Mouse (Mus musculus): ENCODE measurements around the gene Tbx15. TPM values are rescaled to one million over a fixed set of nuclear protein-coding genes. Genes with fewer than 3 reads are reported as not detected.

Gene Tbx15
- polyA plus RNA-seq, 1 experiment from 2014 or later: not detected

- TF ChIP-seq CTCF (IDR thresholded peaks at IDR 0.05; ENCODE audit: low read depth): no peak
- H3K27ac ChIP-seq (ENCODE audit: low read depth, low read length): no peak overlapping the region
- H3K4me3 ChIP-seq (ENCODE audit: low read depth, low read length): no peak overlapping the region
- ATAC-seq: no peak
- WGBS: 85% methylated on average over 5 of the region's 5 CpGs
- no peaks in the 10 kb centered on the region for H3K27me3 ChIP-seq (replicated peaks; ENCODE audit: control insufficient read depth, insufficient read depth, low read length)
- H3K9ac ChIP-seq (ENCODE audit: low read depth, low read length): no peak overlapping the region
- H3K9me3 ChIP-seq (ENCODE audit: control insufficient read depth): no peaks in the 10 kb centered on the region
- no peak overlapping the region for H3K4me2 ChIP-seq (replicated peaks; ENCODE audit: low read depth)
- H3K4me1 ChIP-seq (replicated peaks; ENCODE audit: control insufficient read depth, insufficient read depth, low read length): no peaks in the 10 kb centered on the region
- H3K36me3 ChIP-seq (ENCODE audit: control insufficient read depth, insufficient read depth): no peaks in the 10 kb centered on the region
Measured at GRCm38 (mm10) chr3:99329316-99329715, 89.1 kb downstream of the Tbx15 start.

GRCm38 (mm10) chr3:99331086-99331485 is 90.9 kb downstream of the Tbx15 start:
- Histone ChIP-seq H3K9me3 (ENCODE audit: control insufficient read depth) (no peaks in the 10 kb centered on the region), H3K4me3 (ENCODE audit: low read depth, low read length) (no peak overlapping the region), H3K36me3 (ENCODE audit: control insufficient read depth, insufficient read depth) (no peaks in the 10 kb centered on the region), H3K9ac (ENCODE audit: low read depth, low read length) (no peak overlapping the region), H3K27ac (ENCODE audit: low read depth, low read length) (no peak overlapping the region), H3K27me3 (replicated peaks; ENCODE audit: control insufficient read depth, insufficient read depth, low read length) (no peaks in the 10 kb centered on the region), H3K4me2 (replicated peaks; ENCODE audit: low read depth) (no peak overlapping the region), H3K4me1 (replicated peaks; ENCODE audit: control insufficient read depth, insufficient read depth, low read length) (no peaks in the 10 kb centered on the region)
- TF ChIP-seq CTCF (IDR thresholded peaks at IDR 0.05; ENCODE audit: low read depth): no peak
- no peak for ATAC-seq
- 82% methylated on average over 8 of the region's 8 CpGs for WGBS

- no peak for TF ChIP-seq CTCF (IDR thresholded peaks at IDR 0.05; ENCODE audit: low read depth)
- no peak overlapping the region for H3K4me3 ChIP-seq (ENCODE audit: low read depth, low read length)
- H3K36me3 ChIP-seq (ENCODE audit: control insufficient read depth, insufficient read depth): no peaks in the 10 kb centered on the region
- no peak overlapping the region for H3K9ac ChIP-seq (ENCODE audit: low read depth, low read length)
- no peaks in the 10 kb centered on the region for H3K27me3 ChIP-seq (replicated peaks; ENCODE audit: control insufficient read depth, insufficient read depth, low read length)
- 83% methylated on average over 2 of the region's 2 CpGs for WGBS
- no peak for ATAC-seq
- H3K9me3 ChIP-seq (ENCODE audit: control insufficient read depth): no peaks in the 10 kb centered on the region
- H3K4me1 ChIP-seq (replicated peaks; ENCODE audit: control insufficient read depth, insufficient read depth, low read length): no peaks in the 10 kb centered on the region
- H3K4me2 ChIP-seq (replicated peaks; ENCODE audit: low read depth): no peak overlapping the region
- no peak overlapping the region for H3K27ac ChIP-seq (ENCODE audit: low read depth, low read length)
Measured at GRCm38 (mm10) chr3:99336866-99337265, 96.7 kb downstream of the Tbx15 start.

DNA sequence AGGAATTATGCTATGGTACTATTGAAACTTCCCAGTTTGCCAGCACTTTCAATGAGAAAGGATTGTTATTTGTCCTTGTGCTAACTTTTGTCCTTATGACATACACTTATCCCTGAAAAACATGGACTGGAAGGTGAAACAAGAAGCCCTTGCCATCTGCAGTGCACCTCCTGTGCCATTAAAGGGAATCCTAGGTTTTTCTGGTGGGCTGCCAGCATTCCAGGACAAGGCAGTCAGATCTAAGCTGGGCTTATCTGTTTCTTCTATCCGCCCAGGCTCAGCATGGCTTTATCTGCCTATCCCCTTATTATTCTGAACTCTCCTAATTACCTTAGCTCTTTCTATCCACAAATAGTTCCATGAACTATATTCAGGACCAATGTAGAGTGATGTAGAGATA is 98.6 kb downstream of the Tbx15 start:
- Histone ChIP-seq H3K9ac (ENCODE audit: low read depth, low read length) (no peak overlapping the region), H3K4me3 (ENCODE audit: low read depth, low read length) (no peak overlapping the region), H3K27ac (ENCODE audit: low read depth, low read length) (no peak overlapping the region), H3K9me3 (ENCODE audit: control insufficient read depth) (no peaks in the 10 kb centered on the region), H3K36me3 (ENCODE audit: control insufficient read depth, insufficient read depth) (no peaks in the 10 kb centered on the region), H3K4me2 (replicated peaks; ENCODE audit: low read depth) (no peak overlapping the region), H3K4me1 (replicated peaks; ENCODE audit: control insufficient read depth, insufficient read depth, low read length) (no peaks in the 10 kb centered on the region), H3K27me3 (replicated peaks; ENCODE audit: control insufficient read depth, insufficient read depth, low read length) (no peaks in the 10 kb centered on the region)
- TF ChIP-seq CTCF (IDR thresholded peaks at IDR 0.05; ENCODE audit: low read depth): no peak
- ATAC-seq: no peak
- 50% methylated on average over 1 of the region's 1 CpGs for WGBS

GRCm38 (mm10) chr3:99340021-99340420 is 99.8 kb downstream of the Tbx15 start:
- H3K4me1 ChIP-seq (replicated peaks; ENCODE audit: control insufficient read depth, insufficient read depth, low read length): no peaks in the 10 kb centered on the region
- no peak overlapping the region for H3K4me2 ChIP-seq (replicated peaks; ENCODE audit: low read depth)
- WGBS: 74% methylated on average over 3 of the region's 3 CpGs
- no peak overlapping the region for H3K9ac ChIP-seq (ENCODE audit: low read depth, low read length)
- H3K9me3 ChIP-seq (ENCODE audit: control insufficient read depth): no peaks in the 10 kb centered on the region
- H3K27me3 ChIP-seq (replicated peaks; ENCODE audit: control insufficient read depth, insufficient read depth, low read length): no peaks in the 10 kb centered on the region
- no peak overlapping the region for H3K27ac ChIP-seq (ENCODE audit: low read depth, low read length)
- no peaks in the 10 kb centered on the region for H3K36me3 ChIP-seq (ENCODE audit: control insufficient read depth, insufficient read depth)
- H3K4me3 ChIP-seq (ENCODE audit: low read depth, low read length): no peak overlapping the region
- TF ChIP-seq CTCF (IDR thresholded peaks at IDR 0.05; ENCODE audit: low read depth): no peak
- no peak for ATAC-seq

- H3K9me3 ChIP-seq (ENCODE audit: control insufficient read depth): no peaks in the 10 kb centered on the region
- WGBS: 82% methylated on average over 2 of the region's 2 CpGs
- H3K9ac ChIP-seq (ENCODE audit: low read depth, low read length): no peak overlapping the region
- no peaks in the 10 kb centered on the region for H3K4me1 ChIP-seq (replicated peaks; ENCODE audit: control insufficient read depth, insufficient read depth, low read length)
- H3K4me3 ChIP-seq (ENCODE audit: low read depth, low read length): no peak overlapping the region
- H3K36me3 ChIP-seq (ENCODE audit: control insufficient read depth, insufficient read depth): no peaks in the 10 kb centered on the region
- no peak for TF ChIP-seq CTCF (IDR thresholded peaks at IDR 0.05; ENCODE audit: low read depth)
- H3K27me3 ChIP-seq (replicated peaks; ENCODE audit: control insufficient read depth, insufficient read depth, low read length): no peaks in the 10 kb centered on the region
- no peak for ATAC-seq
- no peak overlapping the region for H3K27ac ChIP-seq (ENCODE audit: low read depth, low read length)
- no peak overlapping the region for H3K4me2 ChIP-seq (replicated peaks; ENCODE audit: low read depth)
Measured at GRCm38 (mm10) chr3:99379616-99380250, 139.6 kb downstream of the Tbx15 start.

GRCm38 (mm10) chr3:99387127-99387526 is 146.9 kb downstream of the Tbx15 start:
- H3K27me3 ChIP-seq (replicated peaks; ENCODE audit: control insufficient read depth, insufficient read depth, low read length): no peaks in the 10 kb centered on the region
- H3K27ac ChIP-seq (ENCODE audit: low read depth, low read length): no peak overlapping the region
- WGBS: 55% methylated on average over 3 of the region's 4 CpGs
- no peak overlapping the region for H3K4me3 ChIP-seq (ENCODE audit: low read depth, low read length)
- H3K36me3 ChIP-seq (ENCODE audit: control insufficient read depth, insufficient read depth): no peaks in the 10 kb centered on the region
- no peaks in the 10 kb centered on the region for H3K9me3 ChIP-seq (ENCODE audit: control insufficient read depth)
- H3K9ac ChIP-seq (ENCODE audit: low read depth, low read length): no peak overlapping the region
- ATAC-seq: no peak
- no peaks in the 10 kb centered on the region for H3K4me1 ChIP-seq (replicated peaks; ENCODE audit: control insufficient read depth, insufficient read depth, low read length)
- TF ChIP-seq CTCF (IDR thresholded peaks at IDR 0.05; ENCODE audit: low read depth): no peak
- no peak overlapping the region for H3K4me2 ChIP-seq (replicated peaks; ENCODE audit: low read depth)

Small RNA genes within 50 kb of the gene (microRNA-seq; reads per million reads assigned to microRNA genes)
- gene Mir6481: not detected

Other genes with a start within 250 kb of the Tbx15 start
- gene Wars2, start 99.3 kb upstream of the Tbx15 start, polyA plus RNA-seq (2015; fragmentation: Nextera tagmentation; extraction: Ambion mirVana): 2.9 and 3.9 TPM in 2 replicates